Mouse (Mus musculus): ENCODE measurements around the gene Trpc6. TPM values are rescaled to one million over a fixed set of nuclear protein-coding genes. Genes with fewer than 3 reads are reported as not detected.

Gene Trpc6
- polyA plus RNA-seq, 1 experiment = 0.02 TPM

- no peaks in the 10 kb centered on the region for H3K79me2 ChIP-seq (ENCODE audit: control insufficient read depth, insufficient read depth)
- TF ChIP-seq MYOG (IDR thresholded peaks at IDR 0.05; ENCODE audit: control insufficient read depth, extremely low read depth, insufficient read length) (no peak), FOSL1 (IDR thresholded peaks at IDR 0.05; ENCODE audit: insufficient read depth, low read length, poor library complexity, severe bottlenecking) (no peak), CEBPB (IDR thresholded peaks at IDR 0.05; ENCODE audit: low read depth) (no peak), MYOD1 (IDR thresholded peaks at IDR 0.05; ENCODE audit: control insufficient read depth, insufficient read length, low read depth) (no peak), MAX (IDR thresholded peaks at IDR 0.05) (no peak), USF1 (IDR thresholded peaks at IDR 0.05; ENCODE audit: low read depth) (no peak), CTCF (IDR thresholded peaks at IDR 0.05; ENCODE audit: control insufficient read depth, insufficient read depth, insufficient read length) (no peak)
- H3K4me3 ChIP-seq (ENCODE audit: insufficient read depth, poor library complexity, severe bottlenecking) = no peak overlapping the region
- no peak overlapping the region for H3ac ChIP-seq (ENCODE audit: control insufficient read depth, insufficient read length, low read depth)
- no peaks in the 10 kb centered on the region for H3K79me3 ChIP-seq (ENCODE audit: low read depth)
- no peaks in the 10 kb centered on the region for H3K36me3 ChIP-seq (ENCODE audit: control insufficient read depth, insufficient read depth)
- H3K27me3 ChIP-seq (ENCODE audit: control insufficient read depth, insufficient read depth, insufficient read length) = no peaks in the 10 kb centered on the region
Measured at GRCm38 (mm10) chr9:8597089-8597488, 53.1 kb downstream of the Trpc6 start.

GRCm38 (mm10) chr9:8606816-8607491 is 63.0 kb downstream of the Trpc6 start:
- Histone ChIP-seq H3K4me3 (ENCODE audit: insufficient read depth, poor library complexity, severe bottlenecking) (no peak overlapping the region), H3K79me3 (ENCODE audit: low read depth) (no peaks in the 10 kb centered on the region), H3K79me2 (ENCODE audit: control insufficient read depth, insufficient read depth) (no peaks in the 10 kb centered on the region), H3K27me3 (ENCODE audit: control insufficient read depth, insufficient read depth, insufficient read length) (no peaks in the 10 kb centered on the region), H3K36me3 (ENCODE audit: control insufficient read depth, insufficient read depth) (no peaks in the 10 kb centered on the region), H3ac (ENCODE audit: control insufficient read depth, insufficient read length, low read depth) (no peak overlapping the region)
- TF ChIP-seq USF1 (IDR thresholded peaks at IDR 0.05; ENCODE audit: low read depth) (no peak), CEBPB (IDR thresholded peaks at IDR 0.05; ENCODE audit: low read depth) (no peak), MYOD1 (IDR thresholded peaks at IDR 0.05; ENCODE audit: control insufficient read depth, insufficient read length, low read depth) (no peak), MAX (IDR thresholded peaks at IDR 0.05) (no peak), FOSL1 (IDR thresholded peaks at IDR 0.05; ENCODE audit: insufficient read depth, low read length, poor library complexity, severe bottlenecking) (no peak), CTCF (IDR thresholded peaks at IDR 0.05; ENCODE audit: control insufficient read depth, insufficient read depth, insufficient read length) (no peak), MYOG (IDR thresholded peaks at IDR 0.05; ENCODE audit: control insufficient read depth, extremely low read depth, insufficient read length) (no peak)

DNA sequence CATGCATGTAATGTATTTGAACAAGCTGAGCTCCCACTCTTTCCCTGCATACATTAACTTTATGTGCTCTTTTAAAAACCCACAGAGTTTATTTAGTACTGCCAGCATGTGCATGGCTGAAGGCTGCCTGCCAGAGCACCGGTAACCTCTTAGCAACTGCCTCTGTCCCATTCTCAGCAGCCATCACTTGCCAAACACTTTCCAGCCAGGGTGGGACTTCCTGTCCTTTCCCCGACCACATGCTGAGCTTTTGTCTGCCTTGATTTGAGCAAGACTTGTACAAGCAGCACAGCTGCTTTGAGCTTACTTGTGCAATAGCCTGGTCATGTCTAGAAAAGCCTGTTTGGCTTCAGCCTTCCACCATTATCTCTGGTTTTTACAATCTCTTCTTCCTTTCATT is 90.4 kb downstream of the Trpc6 start:
- no peak for TF ChIP-seq USF1 (IDR thresholded peaks at IDR 0.05; ENCODE audit: low read depth)
- no peak for TF ChIP-seq MYOG (IDR thresholded peaks at IDR 0.05; ENCODE audit: control insufficient read depth, extremely low read depth, insufficient read length)
- TF ChIP-seq MAX (IDR thresholded peaks at IDR 0.05) = no peak
- TF ChIP-seq CEBPB (IDR thresholded peaks at IDR 0.05; ENCODE audit: low read depth) = no peak
- TF ChIP-seq CTCF (IDR thresholded peaks at IDR 0.05; ENCODE audit: control insufficient read depth, insufficient read depth, insufficient read length) = no peak
- TF ChIP-seq FOSL1 (IDR thresholded peaks at IDR 0.05; ENCODE audit: insufficient read depth, low read length, poor library complexity, severe bottlenecking) = no peak
- TF ChIP-seq MYOD1 (IDR thresholded peaks at IDR 0.05; ENCODE audit: control insufficient read depth, insufficient read length, low read depth) = no peak
- H3ac ChIP-seq (ENCODE audit: control insufficient read depth, insufficient read length, low read depth) = no peak overlapping the region
- H3K36me3 ChIP-seq (ENCODE audit: control insufficient read depth, insufficient read depth) = no peaks in the 10 kb centered on the region
- H3K79me3 ChIP-seq (ENCODE audit: low read depth) = no peaks in the 10 kb centered on the region
- H3K27me3 ChIP-seq (ENCODE audit: control insufficient read depth, insufficient read depth, insufficient read length) = no peaks in the 10 kb centered on the region
- H3K4me3 ChIP-seq (ENCODE audit: insufficient read depth, poor library complexity, severe bottlenecking) = no peak overlapping the region
- no peaks in the 10 kb centered on the region for H3K79me2 ChIP-seq (ENCODE audit: control insufficient read depth, insufficient read depth)

- Histone ChIP-seq H3K36me3 (ENCODE audit: control insufficient read depth, insufficient read depth) (no peaks in the 10 kb centered on the region), H3K79me2 (ENCODE audit: control insufficient read depth, insufficient read depth) (no peaks in the 10 kb centered on the region), H3K4me3 (ENCODE audit: insufficient read depth, poor library complexity, severe bottlenecking) (no peak overlapping the region), H3ac (ENCODE audit: control insufficient read depth, insufficient read length, low read depth) (no peak overlapping the region), H3K27me3 (ENCODE audit: control insufficient read depth, insufficient read depth, insufficient read length) (no peaks in the 10 kb centered on the region), H3K79me3 (ENCODE audit: low read depth) (no peaks in the 10 kb centered on the region)
- TF ChIP-seq USF1 (IDR thresholded peaks at IDR 0.05; ENCODE audit: low read depth) = no peak
Measured at GRCm38 (mm10) chr9:8643453-8643852, 99.5 kb downstream of the Trpc6 start.

DNA sequence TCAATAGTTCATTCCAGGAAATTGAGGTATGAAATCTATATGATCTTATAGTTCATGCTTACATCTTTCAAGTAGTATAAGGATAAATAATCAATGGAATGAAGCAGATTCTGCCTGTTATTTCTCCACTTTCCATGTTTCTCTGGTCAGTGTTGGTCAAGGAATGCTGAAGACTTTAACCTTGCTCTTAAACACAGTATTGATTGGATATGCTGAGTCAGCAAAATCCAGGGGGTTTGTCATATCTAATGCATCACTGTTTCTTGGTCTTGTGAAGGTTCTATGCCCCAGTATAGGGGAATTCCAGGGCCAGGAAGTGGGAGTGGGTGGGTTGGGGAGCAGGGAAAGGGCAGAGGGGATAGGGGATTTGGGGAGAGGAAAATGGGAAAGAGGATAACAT is 111.4 kb downstream of the Trpc6 start:
- no peaks in the 10 kb centered on the region for H3K79me2 ChIP-seq (ENCODE audit: control insufficient read depth, insufficient read depth)
- H3ac ChIP-seq (ENCODE audit: control insufficient read depth, insufficient read length, low read depth) = no peak overlapping the region
- H3K4me3 ChIP-seq (ENCODE audit: insufficient read depth, poor library complexity, severe bottlenecking) = no peak overlapping the region
- TF ChIP-seq CTCF (IDR thresholded peaks at IDR 0.05; ENCODE audit: control insufficient read depth, insufficient read depth, insufficient read length) (no peak), CEBPB (IDR thresholded peaks at IDR 0.05; ENCODE audit: low read depth) (no peak), MAX (IDR thresholded peaks at IDR 0.05) (no peak), USF1 (IDR thresholded peaks at IDR 0.05; ENCODE audit: low read depth) (no peak), MYOG (IDR thresholded peaks at IDR 0.05; ENCODE audit: control insufficient read depth, extremely low read depth, insufficient read length) (no peak), MYOD1 (IDR thresholded peaks at IDR 0.05; ENCODE audit: control insufficient read depth, insufficient read length, low read depth) (no peak), FOSL1 (IDR thresholded peaks at IDR 0.05; ENCODE audit: insufficient read depth, low read length, poor library complexity, severe bottlenecking) (no peak)
- H3K36me3 ChIP-seq (ENCODE audit: control insufficient read depth, insufficient read depth) = no peaks in the 10 kb centered on the region
- no peaks in the 10 kb centered on the region for H3K27me3 ChIP-seq (ENCODE audit: control insufficient read depth, insufficient read depth, insufficient read length)
- no peaks in the 10 kb centered on the region for H3K79me3 ChIP-seq (ENCODE audit: low read depth)

GRCm38 (mm10) chr9:8672944-8673343 is 129.0 kb downstream of the Trpc6 start:
- Histone ChIP-seq H3K27me3 (ENCODE audit: control insufficient read depth, insufficient read depth, insufficient read length) (no peaks in the 10 kb centered on the region), H3K79me3 (ENCODE audit: low read depth) (no peaks in the 10 kb centered on the region), H3K36me3 (ENCODE audit: control insufficient read depth, insufficient read depth) (no peaks in the 10 kb centered on the region), H3K4me3 (ENCODE audit: insufficient read depth, poor library complexity, severe bottlenecking) (no peak overlapping the region), H3K79me2 (ENCODE audit: control insufficient read depth, insufficient read depth) (no peaks in the 10 kb centered on the region), H3ac (ENCODE audit: control insufficient read depth, insufficient read length, low read depth) (no peak overlapping the region)
- TF ChIP-seq MYOG (IDR thresholded peaks at IDR 0.05; ENCODE audit: control insufficient read depth, extremely low read depth, insufficient read length) (no peak), USF1 (IDR thresholded peaks at IDR 0.05; ENCODE audit: low read depth) (no peak)
